In genomic region chr1:87418733-87419132, GRCm38 (mm10) we compare ENCODE assay signal across 11 mouse cellular contexts. TPM values are rescaled to one million over a fixed set of nuclear protein-coding genes. Genes with fewer than 3 reads are reported as not detected.
DNase-seq lines count a peak whose midpoint lies in the region; ATAC-seq lines count a peak whose summit lies in the region.
"Had no signal": no experiment of that assay in that cellular context is flagged by ENCODE, and none has a peak within 500 bp of the region (broad histone marks: within the 10 kb centered on the region; RNA-seq: fewer than 3 reads in every experiment).

No protein-coding gene starts in this region.

- no peaks in the 10 kb centered on the region for H3K4me1 ChIP-seq in hindbrain, embryonic 14.5 days (replicated peaks; ENCODE audit: control insufficient read depth, insufficient read depth, low read length)
- no peaks in the 10 kb centered on the region for H3K4me1 ChIP-seq in hindbrain, embryonic 16.5 days (ENCODE audit: control insufficient read depth, insufficient read depth, low read depth, low read length)
- no peaks in the 10 kb centered on the region for H3K4me1 ChIP-seq in midbrain, embryonic 13.5 days (replicated peaks)
- H3K4me1 ChIP-seq: embryonic facial prominence, embryonic 15.5 days had no signal

- no peak for ATAC-seq in hindbrain, embryonic 14.5 days (ENCODE audit: low FRiP score)
- no peak for ATAC-seq in hindbrain, embryonic 16.5 days
- peak; percentile 77 for ATAC-seq in neutrophil, adult 5-6 weeks (ENCODE audit: extremely low read depth, insufficient number of reproducible peaks, low FRiP score, poor library complexity, severe bottlenecking)
- no peak for ATAC-seq in midbrain, embryonic 13.5 days

- no peak overlapping the region for H3K4me3 ChIP-seq in hindbrain, embryonic 14.5 days (replicated peaks; ENCODE audit: low read length)
- H3K4me3 ChIP-seq in hindbrain, embryonic 16.5 days (ENCODE audit: low read length): no peak overlapping the region
- no peak overlapping the region for H3K4me3 ChIP-seq in midbrain, embryonic 13.5 days (replicated peaks)
- H3K4me3 ChIP-seq: embryonic facial prominence, embryonic 15.5 days had no signal

- no peaks in the 10 kb centered on the region for H3K27me3 ChIP-seq in hindbrain, embryonic 14.5 days (ENCODE audit: control insufficient read depth, insufficient read depth, low read length)
- no peaks in the 10 kb centered on the region for H3K27me3 ChIP-seq in hindbrain, embryonic 16.5 days (replicated peaks; ENCODE audit: control insufficient read depth, insufficient read depth, low read length)
- no peaks in the 10 kb centered on the region for H3K27me3 ChIP-seq in midbrain, embryonic 13.5 days
- H3K27me3 ChIP-seq: embryonic facial prominence, embryonic 15.5 days had no signal

- H3K27ac ChIP-seq in hindbrain, embryonic 14.5 days: no peak overlapping the region
- H3K27ac ChIP-seq in hindbrain, embryonic 16.5 days (ENCODE audit: low read depth, low read length): no peak overlapping the region
- no peak overlapping the region for H3K27ac ChIP-seq in midbrain, embryonic 13.5 days
- H3K27ac ChIP-seq: embryonic facial prominence, embryonic 15.5 days had no signal

- DNase-seq in hindbrain, embryonic 14.5 days (ENCODE audit: low spot score): peak; percentile 71
- DNase-seq in 3134 (ENCODE audit: extremely low read depth, insufficient read length, low spot score) (peak; percentile 27), ES-CJ7 (ENCODE audit: low read depth, low spot score) (peak; percentile 82)
- peak; percentile 51 for DNase-seq in embryo, embryonic 11.5 days (ENCODE audit: low read depth, low spot score)
- DNase-seq in urinary bladder, postnatal 10 days (ENCODE audit: low spot score): no peak

- WGBS in hindbrain, embryonic 14.5 days: 92% methylated on average over 4 of the region's 4 CpGs
- WGBS in hindbrain, embryonic 16.5 days: 90% methylated on average over 4 of the region's 4 CpGs
- WGBS in midbrain, embryonic 13.5 days: 88% methylated on average over 4 of the region's 4 CpGs

- no peak overlapping the region for H3K9ac ChIP-seq in hindbrain, embryonic 14.5 days
- no peak overlapping the region for H3K9ac ChIP-seq in hindbrain, embryonic 16.5 days (ENCODE audit: low read depth, low read length)
- H3K9ac ChIP-seq in midbrain, embryonic 13.5 days (replicated peaks): no peak overlapping the region
- H3K9ac ChIP-seq: embryonic facial prominence, embryonic 15.5 days had no signal

- peaks cover 76% of the 10 kb centered on the region for H3K36me3 ChIP-seq in hindbrain, embryonic 14.5 days (replicated peaks; ENCODE audit: control insufficient read depth, insufficient read depth)
- peaks cover 34% of the 10 kb centered on the region for H3K36me3 ChIP-seq in hindbrain, embryonic 16.5 days (ENCODE audit: control insufficient read depth, insufficient read depth, low read length)
- peaks cover 53% of the 10 kb centered on the region for H3K36me3 ChIP-seq in midbrain, embryonic 13.5 days

- no peaks in the 10 kb centered on the region for H3K9me3 ChIP-seq in hindbrain, embryonic 14.5 days (ENCODE audit: control insufficient read depth, low read length)
- no peaks in the 10 kb centered on the region for H3K9me3 ChIP-seq in hindbrain, embryonic 16.5 days (ENCODE audit: control insufficient read depth, low read length)
- no peaks in the 10 kb centered on the region for H3K9me3 ChIP-seq in midbrain, embryonic 13.5 days
- H3K9me3 ChIP-seq: embryonic facial prominence, embryonic 15.5 days had no signal

- no peak overlapping the region for H3K4me2 ChIP-seq in hindbrain, embryonic 14.5 days (replicated peaks)
- H3K4me2 ChIP-seq in hindbrain, embryonic 16.5 days (ENCODE audit: low read length): no peak overlapping the region
- H3K4me2 ChIP-seq in midbrain, embryonic 13.5 days (replicated peaks): no peak overlapping the region
- H3K4me2 ChIP-seq: embryonic facial prominence, embryonic 15.5 days had no signal

RNA-seq across cellular contexts. Expression of gene Kcnj13, which starts 24.2 kb away (rescaled TPM):
- polyA plus RNA-seq in hindbrain, embryonic 14.5 days (2014; fragmentation: Nextera tagmentation; extraction: Ambion mirVana): 16.4 and 29.6 TPM in 2 replicates
- 21.7 and 25.0 TPM in 2 replicates for polyA plus RNA-seq in hindbrain, embryonic 16.5 days (2015; fragmentation: Nextera tagmentation; extraction: Ambion mirVana)
- 0.37 and 0.70 TPM in 2 replicates for total RNA-seq in neutrophil, adult 5-6 weeks (2017)
- polyA plus RNA-seq in midbrain, embryonic 13.5 days (2015; fragmentation: Nextera tagmentation; extraction: Ambion mirVana): 2.2 and 4.1 TPM in 2 replicates

RNA-seq across cellular contexts. Expression of gene Snorc, which starts 51.3 kb away (rescaled TPM):
- polyA plus RNA-seq in hindbrain, embryonic 14.5 days (2014; fragmentation: Nextera tagmentation; extraction: Ambion mirVana): 0.78 and 1.0 TPM in 2 replicates
- polyA plus RNA-seq in hindbrain, embryonic 16.5 days (2015; fragmentation: Nextera tagmentation; extraction: Ambion mirVana): 1.2 and 2.3 TPM in 2 replicates
- total RNA-seq in neutrophil, adult 5-6 weeks (2017): not detected in 2 replicates
- polyA plus RNA-seq in midbrain, embryonic 13.5 days (2015; fragmentation: Nextera tagmentation; extraction: Ambion mirVana): not detected in 2 replicates
- polyA plus RNA-seq: liver, embryonic 16.5 days; stomach, embryonic 16.5 days had no signal
